In genomic region chr8:47708106-47708505, GRCm38 (mm10) we compare ENCODE assay signal across 23 mouse cellular contexts. TPM values are rescaled to one million over a fixed set of nuclear protein-coding genes. Genes with fewer than 3 reads are reported as not detected.
DNase-seq lines count a peak whose midpoint lies in the region; ATAC-seq and TF ChIP-seq lines count a peak whose summit lies in the region.
"Had no signal": no experiment of that assay in that cellular context is flagged by ENCODE, and none has a peak within 500 bp of the region (broad histone marks: within the 10 kb centered on the region; RNA-seq: fewer than 3 reads in every experiment).

No protein-coding gene starts in this region.

- H3K9ac ChIP-seq in liver, adult 2 months (ENCODE audit: low read depth, low read length) = peak overlapping the region; percentile 48
- no peak overlapping the region for H3K9ac ChIP-seq in liver, embryonic 13.5 days
- H3K9ac ChIP-seq: embryonic facial prominence, embryonic 15.5 days; forebrain, embryonic 12.5 days; forebrain, postnatal 0 days; heart, embryonic 12.5 days; hindbrain, embryonic 15.5 days; liver, embryonic 14.5 days had no signal

- DNase-seq in heart, adult 11 months = peak; percentile 63
- DNase-seq in heart, adult 9 months (ENCODE audit: low spot score in 2 of 2) = no peak
- DNase-seq in liver, adult 2 months (ENCODE audit: extremely low read depth, low read depth, low spot score) = peak; percentile 93
- no peak for DNase-seq in liver
- DNase-seq in 416B (ENCODE audit: low read depth) = peak; percentile 33
- DNase-seq in liver, embryonic 13.5 days = no peak
- no peak for DNase-seq in right cerebral cortex, postnatal 14 days
- no peak for DNase-seq in hindbrain, embryonic 10.5 days (ENCODE audit: low spot score)
- DNase-seq: adrenal gland, adult 8-10 months; cerebellum, adult 2 months; cerebellum, postnatal 14 days; forebrain, postnatal 0 days; kidney, postnatal 14 days; layer of hippocampus, adult 9-11 months had no signal

- peaks cover 12% of the 10 kb centered on the region; the same call in 1 of the 2 replicates for H3K79me2 ChIP-seq in liver, adult 2 months (ENCODE audit: control insufficient read depth, insufficient read depth, low read length)

- ATAC-seq in liver, embryonic 13.5 days (ENCODE audit: low read depth) = peak; percentile 40; the same call in 1 of the 2 replicates
- ATAC-seq: forebrain, postnatal 0 days; midbrain, embryonic 16.5 days had no signal

- H3K27me3 ChIP-seq in liver, adult 2 months (ENCODE audit: control insufficient read depth, insufficient read depth, low read length) = no peaks in the 10 kb centered on the region
- H3K27me3 ChIP-seq in liver, embryonic 13.5 days = no peaks in the 10 kb centered on the region
- H3K27me3 ChIP-seq in hindbrain, embryonic 10.5 days (ENCODE audit: insufficient read depth, poor library complexity, severe bottlenecking) = no peaks in the 10 kb centered on the region
- H3K27me3 ChIP-seq: embryonic facial prominence, embryonic 15.5 days; forebrain, embryonic 12.5 days; heart, embryonic 12.5 days; hindbrain, embryonic 15.5 days had no signal

- TF ChIP-seq POLR2A in liver, adult 2 months (IDR thresholded peaks at IDR 0.05; ENCODE audit: extremely low read depth, insufficient read depth, low read length) = no peak

- 24% methylated on average over 5 of the region's 5 CpGs for WGBS in liver, adult 2 months
- 61% methylated on average over 5 of the region's 5 CpGs for WGBS in liver, embryonic 13.5 days (ENCODE audit: insufficient replicate concordance)
- WGBS in hindbrain, embryonic 10.5 days = 92% methylated on average over 5 of the region's 5 CpGs

- H3K36me3 ChIP-seq in liver, adult 2 months (ENCODE audit: control insufficient read depth, insufficient read depth, low read length) = peaks cover 18% of the 10 kb centered on the region
- H3K36me3 ChIP-seq in liver, embryonic 13.5 days = peaks cover 42% of the 10 kb centered on the region
- peaks cover 74% of the 10 kb centered on the region for H3K36me3 ChIP-seq in hindbrain, embryonic 10.5 days

- H3K4me3 ChIP-seq in liver, adult 2 months (ENCODE audit: insufficient read depth, low read depth, low read length) = no peak overlapping the region
- no peak overlapping the region for H3K4me3 ChIP-seq in liver, embryonic 13.5 days (replicated peaks)
- H3K4me3 ChIP-seq in hindbrain, embryonic 10.5 days = no peak overlapping the region
- H3K4me3 ChIP-seq: embryonic facial prominence, embryonic 10.5 days; embryonic facial prominence, embryonic 15.5 days; forebrain, embryonic 12.5 days; heart, embryonic 12.5 days; hindbrain, embryonic 15.5 days had no signal

- no peak overlapping the region for H3K4me2 ChIP-seq in liver, embryonic 13.5 days
- H3K4me2 ChIP-seq: embryonic facial prominence, embryonic 15.5 days; forebrain, embryonic 12.5 days; heart, embryonic 12.5 days; hindbrain, embryonic 15.5 days; midbrain, embryonic 11.5 days had no signal

- H3K9me3 ChIP-seq in liver, embryonic 13.5 days (replicated peaks) = no peaks in the 10 kb centered on the region
- H3K9me3 ChIP-seq in hindbrain, embryonic 10.5 days = no peaks in the 10 kb centered on the region
- H3K9me3 ChIP-seq: embryonic facial prominence, embryonic 10.5 days; embryonic facial prominence, embryonic 15.5 days; forebrain, embryonic 12.5 days; G1E; heart, embryonic 12.5 days; hindbrain, embryonic 15.5 days had no signal

- no peak for TF ChIP-seq CTCF in liver, adult 2 months (IDR thresholded peaks at IDR 0.05; ENCODE audit: low read depth, low read length)

- peak overlapping the region; percentile 97 for H3K27ac ChIP-seq in liver, adult 2 months (replicated peaks; ENCODE audit: insufficient read depth, low read depth, low read length)
- H3K27ac ChIP-seq in liver, embryonic 13.5 days = peak overlapping the region; percentile 68
- no peak overlapping the region for H3K27ac ChIP-seq in hindbrain, embryonic 10.5 days
- H3K27ac ChIP-seq: embryonic facial prominence, embryonic 10.5 days; embryonic facial prominence, embryonic 15.5 days; forebrain, embryonic 12.5 days; hindbrain, embryonic 15.5 days; liver, embryonic 14.5 days had no signal

- peaks cover 25% of the 10 kb centered on the region for H3K4me1 ChIP-seq in liver, adult 2 months (ENCODE audit: control insufficient read depth, insufficient read depth, low read length)
- peaks cover 40% of the 10 kb centered on the region for H3K4me1 ChIP-seq in liver, embryonic 13.5 days (replicated peaks)
- peaks cover 19% of the 10 kb centered on the region for H3K4me1 ChIP-seq in hindbrain, embryonic 10.5 days (replicated peaks)

RNA-seq across cellular contexts. Expression of gene Cdkn2aip, which starts 5.6 kb away (rescaled TPM):
- 12.1 and 15.0 TPM in 2 replicates for total RNA-seq in liver, adult 2 months (2014; rRNA removed)
- 7.3 and 8.3 TPM in 2 replicates for polyA plus RNA-seq in liver, adult 2 months (2012; rRNA removed)
- 13.5 and 16.1 TPM in 2 replicates for polyA plus RNA-seq in liver, embryonic 13.5 days (2015; fragmentation: Nextera tagmentation; extraction: Ambion mirVana)
- 39.2 and 39.9 TPM in 2 replicates for polyA plus RNA-seq in hindbrain, embryonic 10.5 days (2016; fragmentation: Nextera tagmentation; extraction: Ambion mirVana)

RNA-seq across cellular contexts. Expression of gene Ing2, which starts 32.8 kb away (rescaled TPM):
- total RNA-seq in liver, adult 2 months (2014; rRNA removed) = 6.1 and 11.4 TPM in 2 replicates
- 1.6 and 2.6 TPM in 2 replicates for polyA plus RNA-seq in liver, adult 2 months (2012; rRNA removed)
- 8.6 and 9.9 TPM in 2 replicates for polyA plus RNA-seq in liver, embryonic 13.5 days (2015; fragmentation: Nextera tagmentation; extraction: Ambion mirVana)
- 11.4 and 11.7 TPM in 2 replicates for polyA plus RNA-seq in hindbrain, embryonic 10.5 days (2016; fragmentation: Nextera tagmentation; extraction: Ambion mirVana)

Comparison
In these comparisons a context has a peak if more than half of its experiments do, and no peak if none do; other contexts are left out.
1. DNase-seq: peak in heart, adult 11 months (single experiment), liver, adult 2 months (single experiment) and 416B (single experiment); none in heart, adult 9 months (0 of 2), liver (single experiment), liver, embryonic 13.5 days (single experiment), right cerebral cortex, postnatal 14 days (single experiment) and hindbrain, embryonic 10.5 days (single experiment).